Mouse (Mus musculus) embryonic facial prominence, embryonic 14.5 days (tissue): ENCODE measurements at regions not wholly inside any gene's neighbourhood (a gene's known extent, or its start where the extent isn't known, plus 50 kb on each side); places are given as distances from the start of the nearest gene placed in this dataset.

Source experiments
- ATAC-seq: fragments of 200-750 bp; cut with Nextera tagmentation; 2 replicates; pipeline ENCODE4 v1.8.0; 2017; ENCODE audit warnings: low read depth, moderate number of reproducible peaks, moderate TSS enrichment
- DNase-seq: peaks from one replicate; pipeline ENCODE4 v3.0.0-alpha.2; 2015; ENCODE audit warnings: low spot score
- H3K27ac ChIP-seq: fragments of 300-500 bp; sonication (generic); replicated peaks from 2 replicates; pipeline ENCODE4 v1.5.1; 2014; ENCODE audit warnings: low read depth, mild to moderate bottlenecking, low read length, moderate library complexity
- H3K27me3 ChIP-seq: fragments of 300-500 bp; sonication (generic); replicated peaks from 2 replicates; pipeline ENCODE4 v1.6.1; 2014; ENCODE audit warnings: low read length; ENCODE audit not compliant: control insufficient read depth, insufficient read depth
- H3K36me3 ChIP-seq: fragments of 300-500 bp; sonication (generic); 2 replicates; pipeline ENCODE4 v1.6.1; 2014; ENCODE audit warnings: low read length, mixed read lengths; ENCODE audit not compliant: control insufficient read depth, insufficient read depth
- H3K4me1 ChIP-seq: fragments of 300-500 bp; sonication (generic); 2 replicates; pipeline ENCODE4 v1.6.1; 2014; ENCODE audit warnings: antibody characterized with exemption, low read length; ENCODE audit not compliant: control insufficient read depth, insufficient read depth
- H3K4me2 ChIP-seq: fragments of 300-500 bp; sonication (generic); 2 replicates; pipeline ENCODE4 v1.6.1; 2014; ENCODE audit warnings: low read depth, mild to moderate bottlenecking, low read length, moderate library complexity, mixed read lengths
- H3K4me3 ChIP-seq: fragments of 300-500 bp; sonication (generic); 2 replicates; pipeline ENCODE4 v1.5.1; 2014; ENCODE audit warnings: low read depth, mild to moderate bottlenecking, low read length
- H3K9ac ChIP-seq: fragments of 300-500 bp; sonication (generic); 2 replicates; pipeline ENCODE4 v1.6.1; 2014; ENCODE audit warnings: low read depth, mild to moderate bottlenecking, low read length, moderate library complexity, mixed read lengths
- H3K9me3 ChIP-seq: fragments of 300-500 bp; sonication (generic); 2 replicates; pipeline ENCODE4 v1.6.1; 2016; ENCODE audit warnings: low read length; ENCODE audit not compliant: control insufficient read depth
- WGBS: fragments of 180-500 bp; shearing (Covaris S2); extraction: QIAGEN DNeasy Blood & Tissue Kit; methylation state at CpG from one replicate; pipeline ENCODE4 v1.1.7; 2014; 5-methylcytosine and 5-hydroxymethylcytosine counted together

DNA sequence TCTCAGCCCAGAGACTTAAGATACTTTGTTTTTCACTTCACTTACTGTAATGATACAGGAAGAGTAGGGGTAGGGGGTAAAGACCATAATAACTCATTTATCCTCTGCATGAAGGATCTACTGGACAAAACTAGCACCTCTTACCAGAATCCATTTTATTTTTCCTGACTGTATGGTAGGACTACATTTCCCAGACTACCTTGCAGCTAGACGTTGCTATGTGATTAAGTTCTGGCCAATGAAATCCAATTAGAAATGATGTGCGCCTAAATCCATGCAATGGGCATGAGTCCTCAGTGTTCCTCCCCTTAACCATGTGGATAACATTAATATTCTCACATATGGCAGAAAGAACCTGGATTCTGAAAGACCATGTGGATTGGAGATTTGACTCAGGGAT is 68.3 kb upstream of the Rbbp6 start:
- WGBS = 64% methylated on average over 2 of the region's 2 CpGs
- Histone ChIP-seq H3K4me3 (no peak overlapping the region), H3K4me1 (no peaks in the 10 kb centered on the region), H3K27me3 (no peaks in the 10 kb centered on the region), H3K4me2 (no peak overlapping the region), H3K9me3 (no peaks in the 10 kb centered on the region), H3K36me3 (no peaks in the 10 kb centered on the region), H3K9ac (no peak overlapping the region), H3K27ac (no peak overlapping the region)
- ATAC-seq = no peak
- DNase-seq = no peak

GRCm38 (mm10) chr7:122906056-122906455 is 59.4 kb upstream of the Rbbp6 start:
- H3K4me2 ChIP-seq = no peak overlapping the region
- H3K4me1 ChIP-seq = no peaks in the 10 kb centered on the region
- no peak overlapping the region for H3K27ac ChIP-seq
- WGBS = 87% methylated on average over 5 of the region's 5 CpGs
- no peak overlapping the region for H3K4me3 ChIP-seq
- no peaks in the 10 kb centered on the region for H3K27me3 ChIP-seq
- ATAC-seq (no peak), DNase-seq (no peak)
- H3K9me3 ChIP-seq = no peaks in the 10 kb centered on the region
- H3K9ac ChIP-seq = no peak overlapping the region
- no peaks in the 10 kb centered on the region for H3K36me3 ChIP-seq

GRCm38 (mm10) chr7:122909296-122909695 is 56.2 kb upstream of the Rbbp6 start:
- Histone ChIP-seq H3K27me3 (no peaks in the 10 kb centered on the region), H3K4me2 (no peak overlapping the region), H3K4me1 (no peaks in the 10 kb centered on the region), H3K36me3 (no peaks in the 10 kb centered on the region), H3K4me3 (no peak overlapping the region), H3K9me3 (no peaks in the 10 kb centered on the region), H3K27ac (no peak overlapping the region), H3K9ac (no peak overlapping the region)
- 80% methylated on average over 8 of the region's 8 CpGs for WGBS
- no peak for DNase-seq
- no peak for ATAC-seq
